Mouse (Mus musculus): ENCODE measurements around the gene Rnf126. TPM values are rescaled to one million over a fixed set of nuclear protein-coding genes. Genes with fewer than 3 reads are reported as not detected.

Gene Rnf126
- polyA plus RNA-seq, 1 experiment, result 42.8 TPM

DNA sequence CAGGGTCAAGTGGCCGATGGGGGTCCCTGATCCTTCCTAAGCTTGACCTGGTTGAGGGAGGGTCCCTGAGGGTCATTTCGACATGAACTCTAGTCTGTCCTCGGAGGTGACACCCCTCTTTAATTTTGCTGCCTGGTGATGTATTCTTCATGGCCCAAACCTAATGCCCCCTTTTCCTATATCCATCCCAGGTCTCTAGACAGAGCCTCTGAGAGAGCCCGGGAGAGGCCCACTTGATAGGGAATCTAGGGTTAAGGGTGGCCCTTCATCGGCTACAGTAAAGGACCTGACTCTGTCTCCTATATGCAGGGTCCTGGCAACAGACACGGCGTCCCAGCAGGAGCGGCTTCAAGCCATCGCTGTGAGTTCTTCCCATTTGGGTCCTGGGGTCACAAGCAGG lies 39.6 kb upstream of the Rnf126 start:
- Histone ChIP-seq H3K4me3 (replicated peaks; ENCODE audit: control insufficient read depth, low read depth, low read length) (no peak overlapping the region), H3K27ac (ENCODE audit: control insufficient read depth, insufficient read depth, low read depth, low read length, poor library complexity) (no peak overlapping the region), H3K4me1 (ENCODE audit: control insufficient read depth, insufficient read depth, low read length) (peaks cover 1% of the 10 kb centered on the region; the same call in 1 of the 2 replicates)
- TF ChIP-seq CTCF (IDR thresholded peaks at IDR 0.05; ENCODE audit: control insufficient read depth, insufficient read depth, low read length), result no peak
- no peak for TF ChIP-seq POLR2A (IDR thresholded peaks at IDR 0.05; ENCODE audit: borderline replicate concordance, control insufficient read depth, low read depth, low read length)
- 89% methylated on average over 9 of the region's 9 CpGs for WGBS

DNA sequence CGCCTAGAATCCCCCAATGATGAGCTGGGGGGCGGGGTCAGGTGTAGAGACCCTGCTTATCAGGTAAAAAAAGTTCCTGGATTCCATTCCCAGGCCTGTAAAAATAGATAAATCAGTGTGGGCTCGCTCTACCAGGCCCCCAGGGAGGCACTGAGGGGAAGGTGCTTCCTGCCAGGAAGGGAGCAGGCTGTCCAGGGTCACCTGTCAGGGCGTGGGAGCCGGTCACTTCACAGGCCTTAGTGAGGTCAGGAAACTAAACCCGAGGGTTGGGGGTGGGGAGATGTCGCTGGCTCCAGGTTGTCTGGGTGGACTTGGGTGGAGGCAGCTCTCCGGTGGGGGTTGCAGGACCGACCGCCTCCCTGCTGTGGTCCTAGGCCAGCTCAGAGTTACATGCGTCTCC lies 38.9 kb upstream of the Rnf126 start:
- Histone ChIP-seq H3K4me1 (ENCODE audit: control insufficient read depth, insufficient read depth, low read length) (peaks cover 1% of the 10 kb centered on the region; the same call in 1 of the 2 replicates), H3K4me3 (replicated peaks; ENCODE audit: control insufficient read depth, low read depth, low read length) (no peak overlapping the region), H3K27ac (ENCODE audit: control insufficient read depth, insufficient read depth, low read depth, low read length, poor library complexity) (no peak overlapping the region)
- 74% methylated on average over 11 of the region's 11 CpGs for WGBS
- TF ChIP-seq CTCF (IDR thresholded peaks at IDR 0.05; ENCODE audit: control insufficient read depth, insufficient read depth, low read length) (no peak), POLR2A (IDR thresholded peaks at IDR 0.05; ENCODE audit: borderline replicate concordance, control insufficient read depth, low read depth, low read length) (no peak)

DNA sequence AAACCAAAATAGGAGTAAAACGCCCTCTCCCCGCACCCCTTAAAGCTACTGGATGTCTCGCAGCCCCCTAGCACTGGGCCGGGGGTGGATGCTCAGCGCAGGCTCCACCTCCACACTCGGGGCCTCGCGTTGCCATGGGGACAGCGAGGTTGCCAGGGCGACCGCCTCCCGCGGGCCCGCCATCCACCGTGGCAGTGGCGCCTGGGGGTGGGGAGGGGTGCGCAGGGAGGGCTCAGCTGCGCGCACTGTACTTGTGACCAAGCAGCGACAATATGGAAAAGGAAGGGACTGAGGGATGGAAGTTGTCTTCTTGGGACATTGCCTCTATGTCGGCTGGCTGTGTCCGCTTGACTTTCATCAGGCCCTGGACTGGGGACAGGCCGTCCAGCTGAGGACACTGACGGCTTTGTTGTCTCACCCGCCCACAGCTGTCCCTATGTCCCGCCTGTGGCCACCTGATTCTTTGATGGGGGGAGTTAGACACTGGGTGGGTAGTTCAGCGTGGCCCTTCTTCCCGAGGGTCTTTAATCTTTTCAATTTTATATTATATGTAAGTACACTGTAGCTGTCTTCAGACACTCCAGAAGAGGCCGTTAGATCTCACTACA lies 37.1 kb upstream of the Rnf126 start:
- TF ChIP-seq CTCF (IDR thresholded peaks at IDR 0.05; ENCODE audit: control insufficient read depth, insufficient read depth, low read length), result no peak
- TF ChIP-seq POLR2A (IDR thresholded peaks at IDR 0.05; ENCODE audit: borderline replicate concordance, control insufficient read depth, low read depth, low read length), result no peak
- H3K27ac ChIP-seq (ENCODE audit: control insufficient read depth, insufficient read depth, low read depth, low read length, poor library complexity), result no peak overlapping the region
- no peak overlapping the region for H3K4me3 ChIP-seq (replicated peaks; ENCODE audit: control insufficient read depth, low read depth, low read length)
- peaks cover 4% of the 10 kb centered on the region; the same call in 1 of the 2 replicates for H3K4me1 ChIP-seq (ENCODE audit: control insufficient read depth, insufficient read depth, low read length)
- WGBS, result 74% methylated on average over 29 of the region's 29 CpGs

DNA sequence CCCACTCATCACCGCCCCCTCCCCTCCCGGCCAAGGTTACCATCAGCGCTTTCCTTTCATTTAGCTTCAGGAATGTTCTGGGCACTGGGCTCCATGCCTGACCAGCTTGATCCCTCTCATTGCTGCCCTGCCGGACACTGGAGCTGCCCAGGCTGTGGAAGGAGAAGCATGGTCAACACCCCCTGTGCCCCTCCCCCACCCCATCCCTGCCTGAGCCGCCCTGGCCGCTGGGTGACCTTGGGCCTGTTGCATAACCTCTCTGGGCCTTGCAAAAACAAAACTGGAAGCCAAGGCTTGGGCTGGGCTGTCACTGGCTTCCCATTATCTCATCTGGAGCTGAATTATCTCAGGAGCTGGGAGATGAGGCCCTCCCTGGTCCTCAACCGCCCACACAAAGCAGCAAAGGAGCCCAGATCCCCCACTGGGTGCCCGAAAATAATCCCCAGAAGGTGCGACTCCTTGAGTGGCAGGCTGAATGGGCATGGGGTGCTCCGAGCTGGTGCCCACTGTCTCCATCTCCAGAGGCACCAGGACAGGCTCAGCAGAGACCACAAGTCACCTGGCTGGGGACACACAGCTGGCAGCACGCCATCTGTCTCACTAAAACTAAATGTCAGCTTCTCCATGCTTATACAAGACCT lies 35.7 kb upstream of the Rnf126 start:
- Histone ChIP-seq H3K4me1 (ENCODE audit: control insufficient read depth, insufficient read depth, low read length) (peaks cover 4% of the 10 kb centered on the region; the same call in 1 of the 2 replicates), H3K27ac (ENCODE audit: control insufficient read depth, insufficient read depth, low read depth, low read length, poor library complexity) (peak overlapping the region; percentile 51), H3K4me3 (replicated peaks; ENCODE audit: control insufficient read depth, low read depth, low read length) (peak overlapping the region; percentile 12)
- WGBS, result 61% methylated on average over 11 of the region's 11 CpGs
- TF ChIP-seq CTCF (IDR thresholded peaks at IDR 0.05; ENCODE audit: control insufficient read depth, insufficient read depth, low read length), result no peak
- no peak for TF ChIP-seq POLR2A (IDR thresholded peaks at IDR 0.05; ENCODE audit: borderline replicate concordance, control insufficient read depth, low read depth, low read length)

DNA sequence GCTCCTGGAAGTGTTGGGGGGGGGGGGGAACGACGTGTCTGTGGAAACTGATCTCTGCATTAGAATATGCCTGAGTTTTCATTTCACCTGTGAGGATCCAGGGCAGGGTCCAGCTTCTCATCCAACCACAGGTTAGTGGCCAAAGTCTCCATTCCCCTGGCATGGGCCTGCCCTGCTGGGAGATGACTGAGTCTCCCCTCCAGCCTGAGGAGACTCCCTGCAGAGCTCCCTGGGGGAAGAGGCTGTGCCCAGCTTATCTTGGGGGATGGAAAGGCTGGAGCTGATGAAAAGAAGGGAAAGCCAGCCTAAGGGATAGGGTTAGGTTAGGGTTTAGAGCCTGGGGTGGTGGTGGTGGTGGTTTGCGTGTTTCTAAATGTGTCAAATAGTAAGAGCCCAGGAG lies 35.1 kb upstream of the Rnf126 start:
- no peak for TF ChIP-seq POLR2A (IDR thresholded peaks at IDR 0.05; ENCODE audit: borderline replicate concordance, control insufficient read depth, low read depth, low read length)
- TF ChIP-seq CTCF (IDR thresholded peaks at IDR 0.05; ENCODE audit: control insufficient read depth, insufficient read depth, low read length), result no peak
- Histone ChIP-seq H3K4me3 (replicated peaks; ENCODE audit: control insufficient read depth, low read depth, low read length) (no peak overlapping the region), H3K27ac (ENCODE audit: control insufficient read depth, insufficient read depth, low read depth, low read length, poor library complexity) (peak overlapping the region; percentile 51), H3K4me1 (ENCODE audit: control insufficient read depth, insufficient read depth, low read length) (peaks cover 4% of the 10 kb centered on the region; the same call in 1 of the 2 replicates)
- WGBS, result 62% methylated on average over 3 of the region's 3 CpGs

DNA sequence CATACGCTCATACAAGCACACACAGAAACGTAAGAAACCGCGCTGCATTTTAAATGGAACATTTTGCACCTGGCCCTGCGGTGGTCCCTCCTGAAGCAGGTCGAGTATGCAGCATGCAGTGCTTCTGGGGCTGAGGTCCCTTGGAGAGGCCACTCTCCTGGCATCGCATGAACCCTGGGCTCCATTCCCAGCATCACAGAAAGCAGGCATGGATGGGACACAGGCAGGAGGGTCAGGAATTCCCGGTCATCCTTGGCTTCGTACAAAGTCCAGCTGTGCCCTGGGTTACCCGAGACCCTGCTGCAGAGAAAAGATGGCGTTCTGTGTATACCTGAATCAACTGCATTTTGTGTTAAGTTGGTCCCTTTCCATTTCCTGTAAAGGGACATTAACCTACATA lies 33.8 kb upstream of the Rnf126 start:
- H3K27ac ChIP-seq (ENCODE audit: control insufficient read depth, insufficient read depth, low read depth, low read length, poor library complexity), result no peak overlapping the region
- H3K4me3 ChIP-seq (replicated peaks; ENCODE audit: control insufficient read depth, low read depth, low read length), result no peak overlapping the region
- 86% methylated on average over 11 of the region's 11 CpGs for WGBS
- TF ChIP-seq POLR2A (IDR thresholded peaks at IDR 0.05; ENCODE audit: borderline replicate concordance, control insufficient read depth, low read depth, low read length) (no peak), CTCF (IDR thresholded peaks at IDR 0.05; ENCODE audit: control insufficient read depth, insufficient read depth, low read length) (no peak)
- H3K4me1 ChIP-seq (ENCODE audit: control insufficient read depth, insufficient read depth, low read length), result peaks cover 4% of the 10 kb centered on the region; the same call in 1 of the 2 replicates

GRCm38 (mm10) chr10:79798289-79798928 lies 31.7 kb upstream of the Rnf126 start:
- H3K27ac ChIP-seq (ENCODE audit: control insufficient read depth, insufficient read depth, low read depth, low read length, poor library complexity), result peak overlapping the region; percentile 31; the same call in 1 of the 2 replicates
- peaks cover 6% of the 10 kb centered on the region; the same call in 1 of the 2 replicates for H3K4me1 ChIP-seq (ENCODE audit: control insufficient read depth, insufficient read depth, low read length)
- 18% methylated on average over 12 of the region's 12 CpGs for WGBS
- H3K4me3 ChIP-seq (replicated peaks; ENCODE audit: control insufficient read depth, low read depth, low read length), result no peak overlapping the region
- no peak for TF ChIP-seq POLR2A (IDR thresholded peaks at IDR 0.05; ENCODE audit: borderline replicate concordance, control insufficient read depth, low read depth, low read length)
- no peak for TF ChIP-seq CTCF (IDR thresholded peaks at IDR 0.05; ENCODE audit: control insufficient read depth, insufficient read depth, low read length)

DNA sequence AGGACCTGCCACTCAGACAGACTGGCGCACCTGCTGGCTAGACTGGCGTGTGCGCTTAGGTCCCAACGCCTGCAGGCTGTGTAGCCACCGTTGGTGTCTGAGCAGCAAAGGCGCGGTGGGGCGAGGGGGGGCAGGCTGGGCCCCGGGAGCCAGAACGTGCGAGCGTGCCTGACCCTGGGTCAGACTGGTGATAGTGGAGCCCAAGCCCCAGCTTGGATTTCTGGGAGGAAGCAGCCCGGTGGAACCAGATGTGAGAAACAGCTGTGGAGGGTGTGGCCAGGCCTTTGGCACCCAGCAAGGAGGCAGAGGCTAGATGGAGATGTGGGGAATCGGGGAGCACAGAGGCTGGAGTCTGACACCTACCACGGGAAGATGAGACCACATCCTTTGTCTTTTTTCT lies 30.6 kb upstream of the Rnf126 start:
- no peak overlapping the region for H3K4me3 ChIP-seq (replicated peaks; ENCODE audit: control insufficient read depth, low read depth, low read length)
- TF ChIP-seq CTCF (IDR thresholded peaks at IDR 0.05; ENCODE audit: control insufficient read depth, insufficient read depth, low read length) (no peak), POLR2A (IDR thresholded peaks at IDR 0.05; ENCODE audit: borderline replicate concordance, control insufficient read depth, low read depth, low read length) (no peak)
- 31% methylated on average over 15 of the region's 15 CpGs for WGBS
- H3K27ac ChIP-seq (ENCODE audit: control insufficient read depth, insufficient read depth, low read depth, low read length, poor library complexity), result peak overlapping the region; percentile 40; the same call in 1 of the 2 replicates
- H3K4me1 ChIP-seq (ENCODE audit: control insufficient read depth, insufficient read depth, low read length), result peaks cover 5% of the 10 kb centered on the region; the same call in 1 of the 2 replicates
